Mouse (Mus musculus) midbrain, embryonic 12.5 days (tissue): ENCODE results near the gene Phrf1. TPM values are rescaled to one million over a fixed set of nuclear protein-coding genes. Genes with fewer than 3 reads are reported as not detected.

ENCODE experiments used
- ATAC-seq: fragments of 200-750 bp; cut with Nextera tagmentation; 2 replicates; pipeline ENCODE4 v1.8.0; 2017; ENCODE audit warnings: low read depth, moderate TSS enrichment, moderate library complexity; ENCODE audit not compliant: low FRiP score
- H3K27ac ChIP-seq: fragments of 300-500 bp; sonication (generic); replicated peaks from 2 replicates; pipeline ENCODE4 v1.5.1; 2016; ENCODE audit warnings: mild to moderate bottlenecking
- H3K27me3 ChIP-seq: fragments of 300-500 bp; sonication (generic); 2 replicates; pipeline ENCODE4 v1.6.1; 2016; ENCODE audit warnings: mild to moderate bottlenecking
- H3K36me3 ChIP-seq: fragments of 300-500 bp; sonication (generic); 2 replicates; pipeline ENCODE4 v1.6.1; 2016
- H3K4me1 ChIP-seq: fragments of 300-500 bp; sonication (generic); 2 replicates; pipeline ENCODE4 v1.6.1; 2016
- H3K4me2 ChIP-seq: fragments of 300-500 bp; sonication (generic); replicated peaks from 2 replicates; pipeline ENCODE4 v1.6.1; 2016; ENCODE audit warnings: mild to moderate bottlenecking, moderate library complexity
- H3K4me3 ChIP-seq: fragments of 300-500 bp; sonication (generic); 2 replicates; pipeline ENCODE4 v1.5.1; 2016; ENCODE audit warnings: mild to moderate bottlenecking
- H3K9ac ChIP-seq: fragments of 300-500 bp; sonication (generic); replicated peaks from 2 replicates; pipeline ENCODE4 v1.6.1; 2016; ENCODE audit warnings: mild to moderate bottlenecking, moderate library complexity
- H3K9me3 ChIP-seq: fragments of 300-500 bp; sonication (generic); 2 replicates; pipeline ENCODE4 v1.6.1; 2016; ENCODE audit warnings: mild to moderate bottlenecking
- WGBS: fragments of 180-500 bp; shearing (Covaris S2); methylation state at CpG from one replicate; pipeline ENCODE4 v1.1.7; 2016; 5-methylcytosine and 5-hydroxymethylcytosine counted together
- polyA plus RNA-seq: library from polyadenylated mRNA; unstranded; fragments of >200 nt; fragmentation: Nextera tagmentation; extraction: Ambion mirVana; gene quantifications from 2 replicates; pipeline ENCODE4 v1.2.1, GENCODE M21; 2016

Gene Phrf1
- polyA plus RNA-seq = 107 and 112 TPM in 2 replicates

DNA sequence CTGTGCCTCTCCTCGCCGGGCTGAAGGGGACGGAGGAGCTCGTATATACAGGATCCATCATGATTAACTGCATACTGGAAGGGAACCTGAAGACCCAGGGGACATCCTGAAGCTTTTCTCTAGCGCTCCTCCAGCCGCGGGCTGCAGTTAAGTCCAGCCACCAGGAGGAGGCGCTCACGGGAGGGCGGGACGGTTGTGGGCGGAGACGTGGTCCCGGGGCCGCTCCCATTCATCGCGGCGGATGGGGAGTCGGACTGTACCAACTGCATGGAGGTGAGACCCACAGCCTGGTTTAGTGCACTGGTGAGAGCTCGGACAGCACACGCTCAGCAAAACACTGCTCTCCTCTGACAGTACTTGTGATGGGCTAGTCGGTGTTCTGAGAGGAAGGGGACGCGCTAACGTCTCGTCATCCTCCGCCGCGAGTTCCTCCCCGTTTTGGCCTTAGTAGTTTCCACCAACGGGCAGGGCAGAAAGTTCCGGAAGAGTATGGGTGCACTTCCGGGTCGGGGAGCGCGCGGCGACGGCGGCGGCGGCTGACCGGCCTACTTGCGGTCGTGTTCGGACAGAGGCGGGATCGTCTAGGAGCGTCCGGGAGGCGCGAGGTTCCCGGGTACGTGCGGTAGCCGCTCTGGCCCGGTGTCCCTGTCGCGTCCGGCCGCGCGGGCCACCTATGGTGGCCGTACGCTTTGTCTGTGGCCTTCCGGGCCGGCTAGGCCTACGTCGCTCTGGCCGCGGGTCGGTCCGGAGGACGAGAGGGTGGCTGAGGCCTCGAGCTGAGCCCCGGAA, at the start of gene Phrf1:
TSS of gene Phrf1 (plus strand) at position 506 of the 789 bp plus-strand sequence.
- under 1% methylated on average over 66 of the region's 76 CpGs for WGBS
- H3K9me3 ChIP-seq = no peaks in the 10 kb centered on the region
- peak within 1 kb of the TSS; percentile 87 for H3K4me3 ChIP-seq
- peak within 1 kb of the TSS; percentile 94 for H3K27ac ChIP-seq
- H3K27me3 ChIP-seq = no peaks in the 10 kb centered on the region
- H3K4me2 ChIP-seq = peak within 1 kb of the TSS; percentile 98
- peak; percentile 93 for ATAC-seq
- peak within 1 kb of the TSS; percentile 95 for H3K9ac ChIP-seq
- H3K36me3 ChIP-seq = peaks cover 28% of the 10 kb centered on the region
- peaks cover 16% of the 10 kb centered on the region for H3K4me1 ChIP-seq

DNA sequence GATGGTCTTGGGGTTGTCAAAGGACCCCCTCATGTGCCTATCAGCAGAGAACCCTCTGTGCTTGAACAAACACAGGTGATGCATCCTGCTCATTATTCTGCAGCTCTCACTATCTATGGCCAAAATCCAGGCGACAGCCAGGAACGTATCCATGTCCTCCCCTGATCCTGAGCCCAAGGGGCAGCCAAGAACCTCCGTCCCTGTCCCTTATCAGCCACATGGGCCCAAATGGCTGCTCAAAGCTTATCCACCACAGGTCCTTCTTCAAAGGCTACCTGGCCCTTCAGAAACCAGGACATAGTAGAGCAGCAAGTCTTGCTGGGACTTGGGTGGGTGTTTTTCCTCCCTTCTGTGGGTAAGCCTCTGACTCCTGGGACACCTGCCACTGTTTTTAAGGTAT, 40.4 kb upstream of the Phrf1 start:
- Histone ChIP-seq H3K36me3 (peaks cover 36% of the 10 kb centered on the region), H3K9me3 (no peaks in the 10 kb centered on the region), H3K27ac (no peak overlapping the region), H3K4me3 (no peak overlapping the region), H3K4me1 (peaks cover 15% of the 10 kb centered on the region), H3K4me2 (no peak overlapping the region), H3K27me3 (no peaks in the 10 kb centered on the region), H3K9ac (no peak overlapping the region)
- WGBS = 81% methylated on average over 3 of the region's 3 CpGs
- no peak for ATAC-seq

- Histone ChIP-seq H3K4me1 (peaks cover 17% of the 10 kb centered on the region), H3K9me3 (no peaks in the 10 kb centered on the region), H3K27ac (no peak overlapping the region), H3K4me3 (no peak overlapping the region), H3K27me3 (no peaks in the 10 kb centered on the region), H3K9ac (no peak overlapping the region), H3K36me3 (peaks cover 36% of the 10 kb centered on the region), H3K4me2 (no peak overlapping the region)
- WGBS = 90% methylated on average over 3 of the region's 3 CpGs
- ATAC-seq = no peak
Measured at GRCm38 (mm10) chr7:141188733-141189132, 39.9 kb upstream of the Phrf1 start.

- WGBS = 85% methylated on average over 3 of the region's 3 CpGs
- no peak overlapping the region for H3K4me3 ChIP-seq
- peaks cover 36% of the 10 kb centered on the region for H3K36me3 ChIP-seq
- peaks cover 19% of the 10 kb centered on the region for H3K4me1 ChIP-seq
- ATAC-seq = no peak
- no peak overlapping the region for H3K9ac ChIP-seq
- no peak overlapping the region for H3K4me2 ChIP-seq
- H3K27ac ChIP-seq = no peak overlapping the region
- H3K27me3 ChIP-seq = no peaks in the 10 kb centered on the region
- no peaks in the 10 kb centered on the region for H3K9me3 ChIP-seq
Measured at GRCm38 (mm10) chr7:141190220-141190619, 38.4 kb upstream of the Phrf1 start.

DNA sequence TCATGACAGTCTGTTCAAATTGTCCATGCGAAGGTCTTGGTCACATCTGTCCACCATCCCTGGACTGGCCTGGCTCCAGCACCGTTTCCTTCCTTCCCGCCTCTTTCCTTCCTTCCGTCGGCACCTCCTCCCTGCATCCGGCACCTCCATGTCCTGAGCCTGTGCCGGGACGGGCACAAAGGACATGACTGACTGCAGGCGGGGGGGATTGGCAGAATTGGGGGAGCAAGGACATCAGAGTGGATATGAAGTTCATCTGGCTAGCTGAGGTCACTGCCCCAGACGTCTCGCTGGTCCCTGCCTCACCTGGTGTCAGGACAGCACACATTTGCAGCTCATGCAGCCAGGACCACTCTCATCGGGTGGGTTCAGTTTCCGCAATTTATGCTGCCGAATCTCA, 37.5 kb upstream of the Phrf1 start:
- Histone ChIP-seq H3K9ac (no peak overlapping the region), H3K27me3 (no peaks in the 10 kb centered on the region), H3K4me1 (peaks cover 27% of the 10 kb centered on the region), H3K4me2 (no peak overlapping the region), H3K36me3 (peaks cover 36% of the 10 kb centered on the region), H3K27ac (no peak overlapping the region), H3K9me3 (no peaks in the 10 kb centered on the region), H3K4me3 (no peak overlapping the region)
- ATAC-seq = no peak
- 93% methylated on average over 14 of the region's 14 CpGs for WGBS

DNA sequence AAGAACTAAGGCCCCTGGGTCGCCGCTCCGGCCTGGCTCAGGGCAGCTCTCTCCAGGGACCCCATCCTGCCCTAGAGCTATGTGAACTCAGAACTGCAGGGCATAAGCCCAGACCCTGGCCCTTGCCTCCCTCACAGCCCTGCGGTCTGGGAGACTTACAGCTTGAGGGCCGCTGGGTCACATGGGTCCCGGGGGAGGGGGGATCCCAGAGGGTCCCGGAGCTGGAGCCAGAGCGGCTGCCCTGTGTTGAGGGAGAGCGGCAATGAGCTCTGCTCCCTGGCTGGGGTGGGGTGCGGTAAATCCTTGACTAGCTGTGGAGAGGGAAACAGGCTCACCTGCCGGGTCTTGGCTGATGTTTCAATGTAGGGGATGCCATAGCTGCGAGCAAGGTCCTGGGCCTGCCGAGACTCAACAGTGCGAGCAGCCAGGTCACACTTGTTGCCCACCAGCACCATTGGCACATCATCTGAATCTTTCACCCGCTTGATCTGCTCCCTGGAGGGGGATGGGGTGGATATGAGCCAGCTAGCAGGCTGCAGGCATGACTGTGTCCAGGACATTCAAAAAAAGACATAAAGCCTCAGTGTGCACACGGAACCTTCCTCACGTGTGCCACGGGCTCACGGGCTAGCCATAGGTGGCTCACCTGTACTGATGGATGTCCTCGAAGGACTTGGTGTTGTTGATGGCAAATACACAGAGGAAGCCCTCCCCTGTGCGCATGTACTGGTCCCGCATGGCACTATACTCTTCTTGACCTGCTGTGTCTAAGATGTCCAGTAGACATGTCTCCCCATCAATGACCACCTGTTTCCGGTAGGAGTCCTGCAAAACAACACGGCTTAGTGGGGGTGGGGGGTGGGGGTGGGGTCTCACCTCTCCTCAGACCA, 36.5 kb upstream of the Phrf1 start:
- ATAC-seq = no peak
- Histone ChIP-seq H3K4me3 (peak overlapping the region; percentile 93), H3K36me3 (peaks cover 36% of the 10 kb centered on the region), H3K9ac (peak overlapping the region; percentile 97; the same call in 1 of the 2 replicates), H3K4me1 (peaks cover 28% of the 10 kb centered on the region), H3K27me3 (no peaks in the 10 kb centered on the region), H3K4me2 (peak overlapping the region; percentile 93; the same call in 1 of the 2 replicates), H3K27ac (no peak overlapping the region), H3K9me3 (no peaks in the 10 kb centered on the region)
- WGBS = 90% methylated on average over 24 of the region's 24 CpGs

GRCm38 (mm10) chr7:141192776-141193347, 35.7 kb upstream of the Phrf1 start:
- peak overlapping the region; percentile 93 for H3K4me3 ChIP-seq
- H3K36me3 ChIP-seq = peaks cover 36% of the 10 kb centered on the region
- no peaks in the 10 kb centered on the region for H3K27me3 ChIP-seq
- H3K27ac ChIP-seq = peak overlapping the region; percentile 85
- peaks cover 28% of the 10 kb centered on the region for H3K4me1 ChIP-seq
- H3K9me3 ChIP-seq = no peaks in the 10 kb centered on the region
- peak overlapping the region; percentile 93 for H3K4me2 ChIP-seq
- ATAC-seq = no peak
- peak overlapping the region; percentile 97 for H3K9ac ChIP-seq
- WGBS = 31% methylated on average over 12 of the region's 12 CpGs

DNA sequence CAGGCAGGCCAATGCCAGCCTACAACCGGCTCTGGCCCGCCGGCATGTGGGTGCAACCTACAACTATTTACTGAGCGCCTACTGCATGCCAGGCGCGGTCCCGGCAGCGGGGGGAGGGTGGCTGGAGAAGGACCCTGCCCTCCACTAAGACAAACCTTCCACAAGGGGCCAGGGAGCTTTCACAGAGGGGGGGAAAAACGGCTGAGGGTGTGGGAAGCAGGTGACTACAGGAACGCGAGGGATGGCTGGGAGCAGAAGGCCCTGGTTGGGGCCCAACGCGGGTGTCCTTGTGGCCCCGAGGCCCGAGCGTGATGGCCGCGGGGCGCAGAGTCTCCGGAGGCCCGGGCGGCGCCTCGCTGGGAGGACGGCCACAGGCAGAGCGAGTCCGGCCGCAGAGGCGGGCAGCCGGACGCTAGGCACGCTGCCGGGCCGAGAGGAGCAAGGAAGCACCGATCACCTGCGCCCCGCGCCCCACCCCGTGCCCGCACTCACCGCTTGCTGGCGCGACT, 35.2 kb upstream of the Phrf1 start:
- Histone ChIP-seq H3K4me1 (peaks cover 28% of the 10 kb centered on the region), H3K4me3 (peak overlapping the region; percentile 93), H3K36me3 (peaks cover 36% of the 10 kb centered on the region), H3K27ac (peak overlapping the region; percentile 85), H3K9me3 (no peaks in the 10 kb centered on the region), H3K4me2 (peak overlapping the region; percentile 93), H3K9ac (peak overlapping the region; percentile 97), H3K27me3 (no peaks in the 10 kb centered on the region)
- WGBS = 0% methylated on average over 36 of the region's 43 CpGs
- ATAC-seq = no peak; the same call in none of the 2 replicates

DNA sequence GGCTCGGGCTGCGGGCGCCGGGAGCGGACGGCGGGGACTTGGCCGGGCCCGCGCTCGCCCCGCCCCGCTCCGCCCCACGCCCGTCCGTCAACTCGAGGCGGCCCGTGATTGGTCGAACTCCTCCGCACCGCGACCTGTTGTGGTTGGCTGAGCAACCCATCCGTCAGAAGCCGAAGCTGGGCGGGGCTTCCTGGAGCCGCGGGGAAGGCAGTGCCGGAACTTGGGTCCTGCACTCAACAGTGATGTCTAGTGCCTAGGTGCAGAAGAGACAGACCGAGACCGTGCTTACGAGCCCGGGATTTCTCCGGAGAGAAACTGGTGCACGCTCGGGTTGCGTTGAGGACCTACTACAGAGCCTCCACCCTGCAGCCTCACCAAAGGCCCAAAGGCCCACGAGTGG, 34.6 kb upstream of the Phrf1 start, which contains the start of the genes Hras and Lrrc56:
TSS of gene Hras (minus strand) at position 58 of the 400 bp plus-strand sequence.
TSS of gene Lrrc56 (plus strand) at position 210 of the 400 bp plus-strand sequence.
- ATAC-seq = peak; percentile 95
- Histone ChIP-seq H3K27ac (peak within 1 kb of the TSS; percentile 85), H3K4me1 (peaks cover 28% of the 10 kb centered on the region), H3K4me2 (peak within 1 kb of the TSS; percentile 93), H3K4me3 (peak within 1 kb of the TSS; percentile 93), H3K9me3 (no peaks in the 10 kb centered on the region), H3K36me3 (peaks cover 35% of the 10 kb centered on the region), H3K9ac (peak within 1 kb of the TSS; percentile 97), H3K27me3 (no peaks in the 10 kb centered on the region)
- 0% methylated on average over 36 of the region's 39 CpGs for WGBS

- ATAC-seq = no peak
- Histone ChIP-seq H3K9me3 (no peaks in the 10 kb centered on the region), H3K9ac (peak overlapping the region; percentile 59), H3K4me3 (peak overlapping the region; percentile 93), H3K4me1 (peaks cover 28% of the 10 kb centered on the region), H3K27ac (peak overlapping the region; percentile 75), H3K27me3 (no peaks in the 10 kb centered on the region), H3K4me2 (peak overlapping the region; percentile 93), H3K36me3 (peaks cover 31% of the 10 kb centered on the region)
- WGBS = under 1% methylated on average over 23 of the region's 23 CpGs
Measured at GRCm38 (mm10) chr7:141194409-141194808, 34.2 kb upstream of the Phrf1 start.

GRCm38 (mm10) chr7:141194830-141195229, 33.8 kb upstream of the Phrf1 start:
- H3K36me3 ChIP-seq = peaks cover 27% of the 10 kb centered on the region
- no peaks in the 10 kb centered on the region for H3K27me3 ChIP-seq
- WGBS = under 1% methylated on average over 28 of the region's 28 CpGs
- H3K27ac ChIP-seq = peak overlapping the region; percentile 75
- peak overlapping the region; percentile 93 for H3K4me3 ChIP-seq
- peaks cover 28% of the 10 kb centered on the region for H3K4me1 ChIP-seq
- no peaks in the 10 kb centered on the region for H3K9me3 ChIP-seq
- H3K4me2 ChIP-seq = peak overlapping the region; percentile 93
- peak; percentile 25 for ATAC-seq
- peak overlapping the region; percentile 63 for H3K9ac ChIP-seq
